Mouse (Mus musculus) layer of hippocampus, adult 8-10 months (tissue): ENCODE results near the gene Akt1s1. TPM values are rescaled to one million over a fixed set of nuclear protein-coding genes. Genes with fewer than 3 reads are reported as not detected.

Source experiments
- DNase-seq, 2 experiments: peaks; one replicate each; pipeline ENCODE4 v3.0.0; 2022; ENCODE audit warnings: low spot score in 2 of 2
- total RNA-seq, 4 experiments: library from RNA; stranded (reverse); gene quantifications; 2 replicates each; pipeline ENCODE4 v1.2.4; 2022

The Akt1s1 gene
- 10 to 100 TPM; 66.3 to 72.6 (median 71.0) TPM for total RNA-seq

GRCm38 (mm10) chr7:44848561-44849415 lies at the start of gene Akt1s1, which contains the start of gene Tbc1d17:
Gene Akt1s1 (plus strand): TSS chr7:44848991.
Gene Tbc1d17 (minus strand): TSS chr7:44849079.
- peak; percentile 100 for DNase-seq

- DNase-seq = peak in 1 of 2 experiments; percentile 0
Observed at GRCm38 (mm10) chr7:44808927-44809326, 39.9 kb upstream of the Akt1s1 start.

GRCm38 (mm10) chr7:44809466-44809865 lies 39.3 kb upstream of the Akt1s1 start:
- DNase-seq = peak in 1 of 2 experiments; percentile 1

- DNase-seq = no peak
Observed at GRCm38 (mm10) chr7:44810365-44810764, 38.4 kb upstream of the Akt1s1 start.

- peak in 1 of 2 experiments; percentile 1 for DNase-seq
Observed at GRCm38 (mm10) chr7:44810819-44811557, 37.8 kb upstream of the Akt1s1 start.

GRCm38 (mm10) chr7:44812651-44813325 lies 36.0 kb upstream of the Akt1s1 start:
- peak in 1 of 2 experiments; percentile 2 for DNase-seq

GRCm38 (mm10) chr7:44813985-44814384 lies 34.8 kb upstream of the Akt1s1 start:
- DNase-seq = no peak

GRCm38 (mm10) chr7:44814423-44814822 lies 34.4 kb upstream of the Akt1s1 start:
- DNase-seq = no peak

GRCm38 (mm10) chr7:44814952-44815553 lies 33.7 kb upstream of the Akt1s1 start:
- no peak for DNase-seq

GRCm38 (mm10) chr7:44815721-44816469 lies 32.9 kb upstream of the Akt1s1 start, which contains the start of the genes Nup62 and Il4i1:
Gene Nup62 (plus strand): TSS chr7:44816088.
Gene Il4i1 (plus strand): TSS chr7:44816387.
- DNase-seq = peak; percentile 97 to 99

- DNase-seq = no peak
Observed at GRCm38 (mm10) chr7:44816470-44817021, 32.2 kb upstream of the Akt1s1 start, which contains the start of gene Atf5. Gene Atf5 (minus strand): TSS chr7:44816658.

GRCm38 (mm10) chr7:44817441-44817840 lies 31.4 kb upstream of the Akt1s1 start:
- DNase-seq = peak in 1 of 2 experiments; percentile 1

- no peak for DNase-seq
Observed at GRCm38 (mm10) chr7:44818164-44818563, 30.6 kb upstream of the Akt1s1 start.

GRCm38 (mm10) chr7:44818751-44819235 lies 30.0 kb upstream of the Akt1s1 start:
- DNase-seq = peak in 1 of 2 experiments; percentile 15

GRCm38 (mm10) chr7:44819391-44819790 lies 29.4 kb upstream of the Akt1s1 start:
- no peak for DNase-seq

GRCm38 (mm10) chr7:44819863-44820262 lies 28.9 kb upstream of the Akt1s1 start:
- DNase-seq = peak in 1 of 2 experiments; percentile 3

GRCm38 (mm10) chr7:44820525-44820924 lies 28.3 kb upstream of the Akt1s1 start:
- no peak for DNase-seq

- peak; percentile 1 for DNase-seq
Observed at GRCm38 (mm10) chr7:44821666-44822448, 26.9 kb upstream of the Akt1s1 start.

GRCm38 (mm10) chr7:44823409-44823808 lies 25.4 kb upstream of the Akt1s1 start:
- DNase-seq = peak in 1 of 2 experiments; percentile 4
